Mouse (Mus musculus): Measurements from ENCODE around the gene A930018P22Rik. TPM values are rescaled to one million over a fixed set of nuclear protein-coding genes. Genes with fewer than 3 reads are reported as not detected.
"Not testable (repeated sequence)": the region's sequence is repeated elsewhere in the genome, so short reads cannot be mapped to it uniquely, and the experiment has no call there.

The A930018P22Rik gene
- polyA plus RNA-seq, 1 experiment from 2014 or later, result not detected

DNA sequence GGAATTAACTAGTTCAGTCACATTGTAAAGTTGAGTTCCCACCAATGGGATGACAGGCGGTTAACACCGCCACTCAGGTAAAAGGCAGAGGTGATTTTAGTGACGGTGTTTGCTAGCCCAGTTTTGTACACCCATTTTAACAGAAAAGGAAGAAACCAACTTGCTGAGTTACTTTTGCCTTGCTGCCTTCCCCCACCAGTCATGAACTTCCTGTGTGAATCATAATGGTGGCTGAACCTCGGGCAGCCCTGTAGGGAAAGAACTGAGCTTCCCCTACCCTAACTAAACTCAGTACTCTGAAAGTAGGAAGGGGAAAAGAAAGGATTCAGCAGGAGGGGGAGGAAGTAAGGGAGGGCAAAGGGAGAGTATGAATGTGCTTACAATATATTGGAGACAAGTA lies 12.5 kb upstream of the A930018P22Rik start:
- 86% methylated on average over 4 of the region's 4 CpGs for WGBS
- ATAC-seq (replicated peaks; ENCODE audit: low FRiP score, low TSS enrichment, low read depth) (no peak), DNase-seq (ENCODE audit: low spot score) (no peak)
- no peaks in the 10 kb centered on the region for H3K9me3 ChIP-seq (ENCODE audit: control insufficient read depth, low read length)
- H3K4me3 ChIP-seq (ENCODE audit: low read depth, low read length), result no peak overlapping the region
- no peaks in the 10 kb centered on the region; the same call in 1 of the 2 replicates for H3K36me3 ChIP-seq (ENCODE audit: control insufficient read depth, insufficient read depth, low read length)
- H3K4me1 ChIP-seq (replicated peaks; ENCODE audit: control insufficient read depth, insufficient read depth, low read length), result peaks cover 3% of the 10 kb centered on the region; the same call in 1 of the 2 replicates
- H3K27me3 ChIP-seq (replicated peaks; ENCODE audit: control insufficient read depth, insufficient read depth, low read length), result no peaks in the 10 kb centered on the region
- no peak overlapping the region for H3K9ac ChIP-seq (ENCODE audit: low read length)
- no peak overlapping the region for H3K27ac ChIP-seq (ENCODE audit: low read depth)
- no peak overlapping the region for H3K4me2 ChIP-seq (ENCODE audit: low read length)

DNA sequence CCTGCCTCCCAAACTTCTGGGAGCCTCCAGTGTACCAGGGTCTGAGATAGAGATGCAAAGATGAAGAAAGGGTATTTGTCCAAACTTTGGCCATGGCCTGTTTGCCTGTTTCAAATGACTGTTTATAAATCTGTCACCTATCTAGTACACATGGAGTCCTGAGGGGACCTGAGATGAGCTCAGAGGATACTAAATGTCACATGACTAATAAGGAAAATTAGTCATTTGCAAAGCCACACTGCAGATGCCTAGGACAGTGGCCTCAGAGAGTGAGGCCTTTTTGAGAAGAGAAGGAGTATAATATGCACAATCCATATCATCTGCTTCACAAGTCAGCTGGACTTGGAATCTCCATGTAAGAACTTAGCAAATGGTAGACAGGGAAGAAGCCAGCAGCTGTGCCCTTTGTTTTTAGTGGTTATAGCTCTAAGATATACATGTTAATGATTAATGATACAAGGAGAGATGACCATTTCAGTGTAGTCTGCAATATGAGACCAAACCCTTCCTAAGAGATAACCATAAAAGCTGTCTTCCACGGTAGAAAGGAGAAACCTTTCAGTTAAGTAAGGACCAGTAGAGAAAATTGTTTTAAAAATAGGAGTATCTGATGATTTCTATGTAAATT lies 11.3 kb upstream of the A930018P22Rik start:
- not testable (repeated sequence) for H3K9me3 ChIP-seq (ENCODE audit: control insufficient read depth, low read length); H3K27me3 ChIP-seq (replicated peaks; ENCODE audit: control insufficient read depth, insufficient read depth, low read length); DNase-seq (ENCODE audit: low spot score); H3K9ac ChIP-seq (ENCODE audit: low read length); H3K4me1 ChIP-seq (replicated peaks; ENCODE audit: control insufficient read depth, insufficient read depth, low read length); H3K4me3 ChIP-seq (ENCODE audit: low read depth, low read length); H3K27ac ChIP-seq (ENCODE audit: low read depth); H3K36me3 ChIP-seq (ENCODE audit: control insufficient read depth, insufficient read depth, low read length); H3K4me2 ChIP-seq (ENCODE audit: low read length); ATAC-seq (replicated peaks; ENCODE audit: low FRiP score, low TSS enrichment, low read depth)
- WGBS, result no CpG with 5 or more reads among the region's 1 CpGs

DNA sequence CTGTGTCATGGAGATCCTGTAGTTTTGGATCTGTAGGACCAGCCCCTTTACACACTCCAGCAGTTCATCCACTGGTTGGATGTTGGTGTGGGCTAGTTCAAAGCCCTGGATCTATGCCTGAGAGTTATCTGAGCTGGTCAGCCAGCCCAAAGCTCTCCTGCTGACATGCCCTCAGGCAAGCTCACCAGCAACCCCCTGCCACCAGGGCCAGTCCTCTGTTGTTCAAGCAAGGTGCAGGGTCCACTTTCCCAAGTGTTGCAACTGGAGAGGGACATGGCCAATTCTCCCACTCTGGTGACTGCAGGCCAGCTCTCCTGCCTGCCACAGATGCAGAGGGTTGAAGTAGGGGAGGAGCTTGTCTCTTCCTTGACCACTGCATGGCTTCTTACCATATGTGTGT lies 9.0 kb upstream of the A930018P22Rik start:
- not testable (repeated sequence) for H3K9ac ChIP-seq (ENCODE audit: low read length); H3K4me3 ChIP-seq (ENCODE audit: low read depth, low read length); H3K9me3 ChIP-seq (ENCODE audit: control insufficient read depth, low read length); H3K4me2 ChIP-seq (ENCODE audit: low read length); DNase-seq (ENCODE audit: low spot score); H3K27ac ChIP-seq (ENCODE audit: low read depth); H3K36me3 ChIP-seq (ENCODE audit: control insufficient read depth, insufficient read depth, low read length); H3K27me3 ChIP-seq (replicated peaks; ENCODE audit: control insufficient read depth, insufficient read depth, low read length); H3K4me1 ChIP-seq (replicated peaks; ENCODE audit: control insufficient read depth, insufficient read depth, low read length); ATAC-seq (replicated peaks; ENCODE audit: low FRiP score, low TSS enrichment, low read depth)

DNA sequence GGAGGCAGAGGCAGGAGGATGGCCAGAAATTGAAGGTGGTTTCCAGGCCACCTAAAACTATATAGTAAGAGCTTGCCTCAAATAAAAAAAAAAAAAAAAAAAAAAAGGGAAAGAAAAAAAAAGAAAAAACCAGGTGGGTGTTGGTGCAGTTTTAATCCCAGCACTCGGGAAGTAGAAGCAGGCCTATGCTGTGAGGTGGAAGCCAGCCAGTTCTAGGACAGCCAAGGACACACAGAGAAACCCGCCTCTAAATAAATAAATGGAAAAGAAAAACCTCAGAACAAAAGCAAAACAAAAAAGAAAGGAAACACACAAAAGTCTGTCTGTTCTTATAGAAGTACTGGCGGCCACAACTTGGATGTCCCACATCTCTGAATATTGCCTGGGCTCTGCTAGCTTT lies 7.7 kb upstream of the A930018P22Rik start:
- Histone ChIP-seq H3K36me3 (ENCODE audit: control insufficient read depth, insufficient read depth, low read length) (no peaks in the 10 kb centered on the region; the same call in 1 of the 2 replicates), H3K9me3 (ENCODE audit: control insufficient read depth, low read length) (no peaks in the 10 kb centered on the region), H3K27me3 (replicated peaks; ENCODE audit: control insufficient read depth, insufficient read depth, low read length) (no peaks in the 10 kb centered on the region), H3K27ac (ENCODE audit: low read depth) (no peak overlapping the region), H3K4me1 (replicated peaks; ENCODE audit: control insufficient read depth, insufficient read depth, low read length) (no peaks in the 10 kb centered on the region), H3K9ac (ENCODE audit: low read length) (no peak overlapping the region), H3K4me3 (ENCODE audit: low read depth, low read length) (no peak overlapping the region), H3K4me2 (ENCODE audit: low read length) (no peak overlapping the region)
- ATAC-seq (replicated peaks; ENCODE audit: low FRiP score, low TSS enrichment, low read depth) (no peak), DNase-seq (ENCODE audit: low spot score) (no peak)
- 83% methylated on average over 3 of the region's 3 CpGs for WGBS

GRCm38 (mm10) chr2:104117173-104117572 lies 5.4 kb upstream of the A930018P22Rik start:
- not testable (repeated sequence) for H3K27me3 ChIP-seq (replicated peaks; ENCODE audit: control insufficient read depth, insufficient read depth, low read length)

DNA sequence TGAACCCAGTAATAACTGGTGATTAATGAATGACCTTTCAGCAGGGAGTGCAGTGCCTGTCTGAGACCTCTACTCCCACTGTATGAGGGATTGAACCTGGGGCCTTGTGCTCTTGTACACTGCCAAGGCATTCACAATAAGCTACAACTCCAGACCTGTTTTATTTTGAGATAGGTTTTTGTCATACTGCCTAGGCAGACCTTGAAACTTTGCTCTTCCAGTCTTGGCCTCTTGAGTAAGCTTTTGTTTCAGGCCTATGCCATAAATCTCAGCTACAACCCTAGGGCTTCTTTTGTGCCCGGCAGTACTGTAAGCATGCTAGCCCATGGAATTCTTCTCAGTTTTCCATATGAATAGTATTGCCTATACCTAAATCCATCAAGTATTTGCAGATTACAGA lies 3.5 kb upstream of the A930018P22Rik start:
- Histone ChIP-seq H3K27ac (ENCODE audit: low read depth) (no peak overlapping the region; the same call in 1 of the 2 replicates), H3K9ac (ENCODE audit: low read length) (no peak overlapping the region), H3K9me3 (ENCODE audit: control insufficient read depth, low read length) (no peaks in the 10 kb centered on the region), H3K36me3 (ENCODE audit: control insufficient read depth, insufficient read depth, low read length) (no peaks in the 10 kb centered on the region), H3K4me3 (ENCODE audit: low read depth, low read length) (no peak overlapping the region), H3K4me1 (replicated peaks; ENCODE audit: control insufficient read depth, insufficient read depth, low read length) (peaks cover 21% of the 10 kb centered on the region), H3K27me3 (replicated peaks; ENCODE audit: control insufficient read depth, insufficient read depth, low read length) (0 out of 2 replicates have a peak, but pooled peaks cover 4% of the 10 kb centered on the region), H3K4me2 (ENCODE audit: low read length) (no peak overlapping the region)
- WGBS, result 59% methylated on average over 1 of the region's 1 CpGs
- DNase-seq (ENCODE audit: low spot score) (no peak), ATAC-seq (replicated peaks; ENCODE audit: low FRiP score, low TSS enrichment, low read depth) (no peak)

More at GRCm38 (mm10) chr2:104117173-104117572, 5.4 kb upstream of the A930018P22Rik start:
- not testable (repeated sequence) for H3K4me2 ChIP-seq (ENCODE audit: low read length); H3K4me3 ChIP-seq (ENCODE audit: low read depth, low read length); H3K27ac ChIP-seq (ENCODE audit: low read depth); ATAC-seq (replicated peaks; ENCODE audit: low FRiP score, low TSS enrichment, low read depth); DNase-seq (ENCODE audit: low spot score); H3K36me3 ChIP-seq (ENCODE audit: control insufficient read depth, insufficient read depth, low read length); H3K4me1 ChIP-seq (replicated peaks; ENCODE audit: control insufficient read depth, insufficient read depth, low read length); H3K9me3 ChIP-seq (ENCODE audit: control insufficient read depth, low read length); H3K9ac ChIP-seq (ENCODE audit: low read length)

GRCm38 (mm10) chr2:104120312-104120711 lies 2.3 kb upstream of the A930018P22Rik start:
- peak overlapping the region; percentile 48; the same call in 1 of the 2 replicates for H3K27ac ChIP-seq (ENCODE audit: low read depth)
- 40% methylated on average over 6 of the region's 6 CpGs for WGBS
- DNase-seq (ENCODE audit: low spot score) (no peak), ATAC-seq (replicated peaks; ENCODE audit: low FRiP score, low TSS enrichment, low read depth) (no peak)
- peaks cover 21% of the 10 kb centered on the region for H3K4me1 ChIP-seq (replicated peaks; ENCODE audit: control insufficient read depth, insufficient read depth, low read length)
- H3K27me3 ChIP-seq (replicated peaks; ENCODE audit: control insufficient read depth, insufficient read depth, low read length), result 0 out of 2 replicates have a peak, but pooled peaks cover 4% of the 10 kb centered on the region
- H3K4me2 ChIP-seq (ENCODE audit: low read length), result no peak overlapping the region
- H3K36me3 ChIP-seq (ENCODE audit: control insufficient read depth, insufficient read depth, low read length), result no peaks in the 10 kb centered on the region
- H3K9me3 ChIP-seq (ENCODE audit: control insufficient read depth, low read length), result no peaks in the 10 kb centered on the region
- no peak overlapping the region for H3K9ac ChIP-seq (ENCODE audit: low read length)
- no peak overlapping the region for H3K4me3 ChIP-seq (ENCODE audit: low read depth, low read length)

- DNase-seq (ENCODE audit: low spot score) (no peak), ATAC-seq (replicated peaks; ENCODE audit: low FRiP score, low TSS enrichment, low read depth) (no peak)
- H3K27ac ChIP-seq (ENCODE audit: low read depth), result peak overlapping the region; percentile 64; the same call in 1 of the 2 replicates
- peak overlapping the region; percentile 69 for H3K4me3 ChIP-seq (ENCODE audit: low read depth, low read length)
- no peaks in the 10 kb centered on the region for H3K36me3 ChIP-seq (ENCODE audit: control insufficient read depth, insufficient read depth, low read length)
- H3K9ac ChIP-seq (ENCODE audit: low read length), result no peak overlapping the region
- 71% methylated on average over 8 of the region's 8 CpGs for WGBS
- H3K27me3 ChIP-seq (replicated peaks; ENCODE audit: control insufficient read depth, insufficient read depth, low read length), result 0 out of 2 replicates have a peak, but pooled peaks cover 4% of the 10 kb centered on the region
- H3K9me3 ChIP-seq (ENCODE audit: control insufficient read depth, low read length), result no peaks in the 10 kb centered on the region
- H3K4me2 ChIP-seq (ENCODE audit: low read length), result peak overlapping the region; percentile 94
- H3K4me1 ChIP-seq (replicated peaks; ENCODE audit: control insufficient read depth, insufficient read depth, low read length), result peaks cover 21% of the 10 kb centered on the region
Observed at GRCm38 (mm10) chr2:104121681-104122504, 676 bp upstream of the A930018P22Rik start.
